Mouse (Mus musculus) bone marrow macrophage, adult 2 months (primary cell): Measurements from ENCODE around the gene Rpl11.

Experiments used
- CTCF ChIP-seq: IDR thresholded peaks from 2 replicates; pipeline ENCODE4 v1.5.1; 2012; ENCODE audit warnings: low read depth, mild to moderate bottlenecking, low read length, moderate library complexity
- POLR2A ChIP-seq: IDR thresholded peaks from 2 replicates; pipeline ENCODE4 v1.6.1; 2012; ENCODE audit warnings: mild to moderate bottlenecking, low read depth, low read length, borderline replicate concordance

- no peak for TF ChIP-seq CTCF
- TF ChIP-seq POLR2A = no peak
Observed at GRCm38 (mm10) chr4:136050226-136050625, 3.0 kb downstream of the Rpl11 start.
